10 mouse cellular contexts compared by ENCODE assay signal in genomic region chr1:155093145-155093791, GRCm38 (mm10). TPM values are rescaled to one million over a fixed set of nuclear protein-coding genes. Genes with fewer than 3 reads are reported as not detected.
DNase-seq lines count a peak whose midpoint lies in the region; ATAC-seq and TF ChIP-seq lines count a peak whose summit lies in the region.
"Had no signal": no experiment of that assay in that cellular context is flagged by ENCODE, and none has a peak within 500 bp of the region (broad histone marks: within the 10 kb centered on the region; RNA-seq: fewer than 3 reads in every experiment).

No protein-coding gene starts in this region.

- H3K27ac ChIP-seq in layer of hippocampus, adult 2 months = peak overlapping the region; percentile 81
- peak overlapping the region; percentile 27 for H3K27ac ChIP-seq in midbrain, embryonic 15.5 days

- WGBS in midbrain, embryonic 15.5 days = 30% methylated on average over 4 of the region's 4 CpGs

- no peaks in the 10 kb centered on the region for H3K27me3 ChIP-seq in midbrain, embryonic 15.5 days (replicated peaks)

- no peak overlapping the region for H3K4me2 ChIP-seq in midbrain, embryonic 15.5 days

- no peak for TF ChIP-seq CTCF in layer of hippocampus, adult 2 months (conservative IDR thresholded peaks at IDR 0.05)

- ATAC-seq in midbrain, embryonic 15.5 days (replicated peaks) = no peak
- ATAC-seq in erythroblast, adult 5-6 weeks (replicated peaks; ENCODE audit: low FRiP score, poor library complexity, severe bottlenecking) = no peak

- H3K9ac ChIP-seq in midbrain, embryonic 15.5 days = no peak overlapping the region

- H3K36me3 ChIP-seq in midbrain, embryonic 15.5 days (replicated peaks) = no peaks in the 10 kb centered on the region
- H3K36me3 ChIP-seq: G1E had no signal

- no peak overlapping the region for H3K4me3 ChIP-seq in layer of hippocampus, adult 2 months
- H3K4me3 ChIP-seq in midbrain, embryonic 15.5 days = no peak overlapping the region
- H3K4me3 ChIP-seq: erythroblast, embryonic 14.5 days had no signal

- H3K4me1 ChIP-seq in midbrain, embryonic 15.5 days = peaks cover 53% of the 10 kb centered on the region

- H3K9me3 ChIP-seq in midbrain, embryonic 15.5 days = no peaks in the 10 kb centered on the region
- H3K9me3 ChIP-seq: G1E had no signal

- DNase-seq in layer of hippocampus, adult 2 months (ENCODE audit: low spot score in 2 of 2) = no peak
- DNase-seq in layer of hippocampus, adult 9-11 months = no peak
- DNase-seq in gastrocnemius, postnatal 10 days = peak; percentile 25
- DNase-seq in kidney, adult 18-20 months = peak; percentile 43
- no peak for DNase-seq in spleen, adult 18-20 months
- DNase-seq in thymus, postnatal 10 days (ENCODE audit: low spot score in 2 of 2) = no peak

RNA-seq across cellular contexts. Expression of gene Ier5, which starts 6.2 kb away (rescaled TPM):
- total RNA-seq in layer of hippocampus, adult 2 months (2021) = 10 to 100 TPM; 26.5 to 28.1 TPM
- 1 to 10 TPM; 5.8 to 9.1 TPM for total RNA-seq in gastrocnemius, postnatal 10 days (2021)
- 7.2 and 9.4 TPM in 2 replicates for polyA plus RNA-seq in midbrain, embryonic 15.5 days (2015; fragmentation: Nextera tagmentation; extraction: Ambion mirVana)
- 7.5 and 9.0 TPM in 2 replicates for total RNA-seq in erythroblast, adult 5-6 weeks (2015; ENCODE audit: low replicate concordance)
- total RNA-seq in erythroblast, adult 5-6 weeks (2017; ENCODE audit: low replicate concordance) = 7.6 and 9.8 TPM in 2 replicates

RNA-seq across cellular contexts. Expression of gene Mr1, which starts 53.3 kb away (rescaled TPM):
- 1 to 10 TPM; 3.2 to 3.3 TPM for total RNA-seq in layer of hippocampus, adult 2 months (2021)
- total RNA-seq in gastrocnemius, postnatal 10 days (2021) = 1 to 10 TPM; 6.3 to 9.0 TPM
- 0.71 and 1.2 TPM in 2 replicates for polyA plus RNA-seq in midbrain, embryonic 15.5 days (2015; fragmentation: Nextera tagmentation; extraction: Ambion mirVana)
- total RNA-seq in erythroblast, adult 5-6 weeks (2015; ENCODE audit: low replicate concordance) = 1.3 and 2.3 TPM in 2 replicates
- 0.34 and 1.4 TPM in 2 replicates for total RNA-seq in erythroblast, adult 5-6 weeks (2017; ENCODE audit: low replicate concordance)
- polyA plus RNA-seq: erythroblast, embryonic 14.5 days had no signal

Comparison
In these comparisons a context has a peak if more than half of its experiments do, and no peak if none do; other contexts are left out.
1. DNase-seq: peak in gastrocnemius, postnatal 10 days (single experiment) and kidney, adult 18-20 months (single experiment); none in layer of hippocampus, adult 2 months (0 of 2), layer of hippocampus, adult 9-11 months (single experiment), spleen, adult 18-20 months (0 of 2) and thymus, postnatal 10 days (0 of 2).